Mouse (Mus musculus): ENCODE measurements around the gene Nfrkb. TPM values are rescaled to one million over a fixed set of nuclear protein-coding genes. Genes with fewer than 3 reads are reported as not detected.

Gene Nfrkb
- polyA plus RNA-seq (2015; fragmentation: Nextera tagmentation; extraction: Ambion mirVana) = 14.4 and 18.2 TPM in 2 replicates

GRCm38 (mm10) chr9:31385947-31386354 lies at the start of gene Nfrkb:
Nfrkb (plus strand) TSS chr9:31386192.
- H3K4me2 ChIP-seq (ENCODE audit: low read length) = peak within 1 kb of the TSS; percentile 83
- under 1% methylated on average over 44 of the region's 46 CpGs for WGBS
- no peak for TF ChIP-seq CTCF (IDR thresholded peaks at IDR 0.05; ENCODE audit: low read depth)
- H3K9ac ChIP-seq (ENCODE audit: low read depth, low read length) = peak within 1 kb of the TSS; percentile 93
- peak within 1 kb of the TSS; percentile 68 for H3K27ac ChIP-seq
- peaks cover 8% of the 10 kb centered on the region; the same call in 1 of the 2 replicates for H3K4me1 ChIP-seq (replicated peaks; ENCODE audit: insufficient read depth, low read length)
- H3K4me3 ChIP-seq (replicated peaks; ENCODE audit: low read depth, low read length) = peak within 1 kb of the TSS; percentile 96
- no peaks in the 10 kb centered on the region for H3K27me3 ChIP-seq (ENCODE audit: insufficient read depth, low read length)
- no peaks in the 10 kb centered on the region for H3K9me3 ChIP-seq (replicated peaks; ENCODE audit: low read length)
- DNase-seq (ENCODE audit: low spot score) = peak; percentile 98
- 0 out of 2 replicates have a peak, but pooled peaks cover 1% of the 10 kb centered on the region for H3K36me3 ChIP-seq (ENCODE audit: insufficient read depth, low read length)
- peak; percentile 94 for ATAC-seq (replicated peaks; ENCODE audit: low FRiP score, low read depth)

GRCm38 (mm10) chr9:31344289-31344831 lies 41.6 kb upstream of the Nfrkb start:
- H3K9me3 ChIP-seq (replicated peaks; ENCODE audit: low read length) = no peaks in the 10 kb centered on the region
- H3K4me2 ChIP-seq (ENCODE audit: low read length) = no peak overlapping the region
- H3K27me3 ChIP-seq (ENCODE audit: insufficient read depth, low read length) = no peaks in the 10 kb centered on the region
- 53% methylated on average over 11 of the region's 11 CpGs for WGBS
- no peak for ATAC-seq (replicated peaks; ENCODE audit: low FRiP score, low read depth)
- H3K36me3 ChIP-seq (ENCODE audit: insufficient read depth, low read length) = no peaks in the 10 kb centered on the region
- no peak for DNase-seq (ENCODE audit: low spot score)
- no peak overlapping the region for H3K9ac ChIP-seq (ENCODE audit: low read depth, low read length)
- no peaks in the 10 kb centered on the region for H3K4me1 ChIP-seq (replicated peaks; ENCODE audit: insufficient read depth, low read length)
- no peak for TF ChIP-seq CTCF (IDR thresholded peaks at IDR 0.05; ENCODE audit: low read depth)
- H3K27ac ChIP-seq = no peak overlapping the region
- no peak overlapping the region for H3K4me3 ChIP-seq (replicated peaks; ENCODE audit: low read depth, low read length)

GRCm38 (mm10) chr9:31346575-31347080 lies 39.4 kb upstream of the Nfrkb start:
- Histone ChIP-seq H3K4me2 (ENCODE audit: low read length) (no peak overlapping the region), H3K27ac (no peak overlapping the region), H3K27me3 (ENCODE audit: insufficient read depth, low read length) (no peaks in the 10 kb centered on the region), H3K9ac (ENCODE audit: low read depth, low read length) (no peak overlapping the region), H3K36me3 (ENCODE audit: insufficient read depth, low read length) (no peaks in the 10 kb centered on the region), H3K9me3 (replicated peaks; ENCODE audit: low read length) (no peaks in the 10 kb centered on the region), H3K4me1 (replicated peaks; ENCODE audit: insufficient read depth, low read length) (no peaks in the 10 kb centered on the region), H3K4me3 (replicated peaks; ENCODE audit: low read depth, low read length) (no peak overlapping the region)
- DNase-seq (ENCODE audit: low spot score) (peak; percentile 18), ATAC-seq (replicated peaks; ENCODE audit: low FRiP score, low read depth) (no peak)
- no peak; the same call in 1 of the 2 replicates for TF ChIP-seq CTCF (IDR thresholded peaks at IDR 0.05; ENCODE audit: low read depth)
- WGBS = 66% methylated on average over 15 of the region's 15 CpGs

GRCm38 (mm10) chr9:31348458-31348857 lies 37.5 kb upstream of the Nfrkb start:
- WGBS = 66% methylated on average over 4 of the region's 4 CpGs
- no peak for DNase-seq (ENCODE audit: low spot score)
- H3K9ac ChIP-seq (ENCODE audit: low read depth, low read length) = no peak overlapping the region
- no peaks in the 10 kb centered on the region for H3K4me1 ChIP-seq (replicated peaks; ENCODE audit: insufficient read depth, low read length)
- no peak overlapping the region for H3K27ac ChIP-seq
- TF ChIP-seq CTCF (IDR thresholded peaks at IDR 0.05; ENCODE audit: low read depth) = no peak
- H3K4me3 ChIP-seq (replicated peaks; ENCODE audit: low read depth, low read length) = no peak overlapping the region
- H3K9me3 ChIP-seq (replicated peaks; ENCODE audit: low read length) = no peaks in the 10 kb centered on the region
- no peaks in the 10 kb centered on the region for H3K27me3 ChIP-seq (ENCODE audit: insufficient read depth, low read length)
- no peak for ATAC-seq (replicated peaks; ENCODE audit: low FRiP score, low read depth)
- no peak overlapping the region for H3K4me2 ChIP-seq (ENCODE audit: low read length)
- H3K36me3 ChIP-seq (ENCODE audit: insufficient read depth, low read length) = no peaks in the 10 kb centered on the region

- peak; percentile 68 for ATAC-seq (replicated peaks; ENCODE audit: low FRiP score, low read depth)
- Histone ChIP-seq H3K27me3 (ENCODE audit: insufficient read depth, low read length) (no peaks in the 10 kb centered on the region), H3K4me3 (replicated peaks; ENCODE audit: low read depth, low read length) (no peak overlapping the region), H3K36me3 (ENCODE audit: insufficient read depth, low read length) (no peaks in the 10 kb centered on the region), H3K4me1 (replicated peaks; ENCODE audit: insufficient read depth, low read length) (no peaks in the 10 kb centered on the region), H3K9ac (ENCODE audit: low read depth, low read length) (no peak overlapping the region), H3K27ac (no peak overlapping the region), H3K9me3 (replicated peaks; ENCODE audit: low read length) (no peaks in the 10 kb centered on the region), H3K4me2 (ENCODE audit: low read length) (no peak overlapping the region)
- 70% methylated on average over 11 of the region's 11 CpGs for WGBS
- DNase-seq (ENCODE audit: low spot score) = peak; percentile 80
- TF ChIP-seq CTCF (IDR thresholded peaks at IDR 0.05; ENCODE audit: low read depth) = peak; percentile 95
Observed at GRCm38 (mm10) chr9:31348915-31349314, 37.1 kb upstream of the Nfrkb start.

- Histone ChIP-seq H3K36me3 (ENCODE audit: insufficient read depth, low read length) (peaks cover 12% of the 10 kb centered on the region; the same call in 1 of the 2 replicates), H3K4me2 (ENCODE audit: low read length) (no peak overlapping the region), H3K27me3 (ENCODE audit: insufficient read depth, low read length) (no peaks in the 10 kb centered on the region), H3K4me1 (replicated peaks; ENCODE audit: insufficient read depth, low read length) (no peaks in the 10 kb centered on the region), H3K4me3 (replicated peaks; ENCODE audit: low read depth, low read length) (no peak overlapping the region), H3K9me3 (replicated peaks; ENCODE audit: low read length) (no peaks in the 10 kb centered on the region), H3K9ac (ENCODE audit: low read depth, low read length) (no peak overlapping the region), H3K27ac (no peak overlapping the region)
- no peak for ATAC-seq (replicated peaks; ENCODE audit: low FRiP score, low read depth)
- TF ChIP-seq CTCF (IDR thresholded peaks at IDR 0.05; ENCODE audit: low read depth) = no peak
- 81% methylated on average over 2 of the region's 2 CpGs for whole genome bisulfite sequencing
- DNase-seq (ENCODE audit: low spot score) = no peak
Observed at GRCm38 (mm10) chr9:31352716-31353115, 33.3 kb upstream of the Nfrkb start.
